Mouse (Mus musculus): ENCODE measurements around the gene Tppp3. TPM values are rescaled to one million over a fixed set of nuclear protein-coding genes. Genes with fewer than 3 reads are reported as not detected.

Tppp3 gene
- polyA plus RNA-seq, 1 experiment from 2014 or later = 39.3 TPM

DNA sequence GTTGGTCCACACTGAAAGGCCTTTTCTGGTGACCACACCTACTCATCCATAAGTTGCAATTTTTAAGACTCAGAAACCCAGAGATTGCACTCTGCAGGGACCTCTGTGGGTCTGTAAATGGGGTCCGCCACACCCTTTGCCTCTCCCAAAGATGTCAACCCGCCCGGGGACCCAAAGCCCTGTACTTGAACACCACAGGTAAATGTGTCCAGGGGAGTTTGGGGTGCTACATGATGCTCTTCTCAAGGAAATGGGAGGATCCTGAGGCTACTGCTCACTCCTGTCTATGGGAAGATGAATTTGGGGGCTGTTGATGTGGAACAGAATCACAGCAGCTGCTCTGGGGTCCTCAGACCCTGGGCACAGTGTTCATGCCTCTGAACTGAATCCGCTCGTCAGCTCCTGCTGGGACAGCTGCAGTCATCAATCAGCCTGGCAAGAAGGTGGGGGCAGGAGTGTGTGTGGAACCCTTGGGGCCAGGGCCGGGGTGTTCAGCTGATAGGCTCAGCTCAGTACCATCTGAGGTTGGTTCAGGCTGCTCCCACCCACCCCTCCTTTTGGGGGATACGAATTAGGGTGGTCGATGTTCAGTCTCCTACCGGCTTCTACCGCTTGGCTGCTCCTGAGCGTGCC lies 529 bp downstream of the Tppp3 start:
- H3K9me3 ChIP-seq = no peaks in the 10 kb centered on the region
- peaks cover 41% of the 10 kb centered on the region for H3K4me1 ChIP-seq (replicated peaks)
- no peak overlapping the region for H3K27ac ChIP-seq
- no peaks in the 10 kb centered on the region for H3K36me3 ChIP-seq
- no peaks in the 10 kb centered on the region; the same call in 1 of the 2 replicates for H3K27me3 ChIP-seq (replicated peaks)
- WGBS = 21% methylated on average over 11 of the region's 11 CpGs
- ATAC-seq = no peak; the same call in 1 of the 2 replicates
- H3K4me3 ChIP-seq (replicated peaks) = peak overlapping the region; percentile 31
- peak overlapping the region; percentile 23; the same call in 1 of the 2 replicates for H3K9ac ChIP-seq
- peak overlapping the region; percentile 62 for H3K4me2 ChIP-seq (replicated peaks)

DNA sequence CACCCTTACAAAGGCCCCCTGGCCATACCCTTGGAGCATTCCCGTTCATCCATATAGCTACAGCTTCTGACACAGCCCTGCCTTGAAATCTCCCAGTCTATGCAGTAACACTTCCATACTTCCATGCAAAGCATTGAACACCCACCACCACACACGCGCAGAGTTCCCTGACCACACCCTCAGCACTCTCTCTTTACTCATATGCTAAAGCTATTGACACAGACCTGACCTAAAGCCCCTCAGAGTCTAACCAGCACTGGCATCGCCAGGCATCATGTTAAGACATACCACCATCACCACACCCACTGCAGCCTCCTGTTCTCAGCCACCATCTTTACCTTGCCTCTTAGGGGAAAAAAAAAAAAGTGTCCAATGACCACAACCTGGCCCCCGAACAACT lies 1.1 kb downstream of the Tppp3 start:
- 74% methylated on average over 5 of the region's 5 CpGs for WGBS
- no peak overlapping the region for H3K9ac ChIP-seq

DNA sequence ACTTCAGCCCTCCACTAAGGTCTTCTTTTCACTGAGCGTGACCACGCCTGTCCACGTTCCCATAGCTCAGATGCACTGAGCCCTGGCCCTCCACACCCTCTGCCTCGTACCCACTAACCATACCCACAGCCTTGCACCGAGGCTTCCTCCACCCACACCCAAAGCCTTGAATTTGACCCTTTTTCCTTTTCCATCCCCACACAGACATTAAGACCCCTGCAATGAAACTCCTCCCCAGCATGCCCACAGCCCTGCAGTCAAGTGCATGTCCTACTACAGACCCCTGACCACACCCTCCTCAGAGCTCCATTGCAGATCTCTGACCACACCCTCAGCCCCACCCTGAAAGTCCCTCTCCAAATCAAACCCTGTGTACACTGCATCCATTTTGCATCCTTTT lies 1.5 kb downstream of the Tppp3 start:
- H3K9me3 ChIP-seq = no peaks in the 10 kb centered on the region
- H3K4me2 ChIP-seq (replicated peaks) = 0 out of 2 replicates have a peak overlapping the region, but pooled peaks have one; percentile 62
- H3K4me3 ChIP-seq (replicated peaks) = no peak overlapping the region
- peaks cover 38% of the 10 kb centered on the region for H3K4me1 ChIP-seq (replicated peaks)
- H3K27ac ChIP-seq = no peak overlapping the region
- no peak overlapping the region for H3K9ac ChIP-seq
- H3K36me3 ChIP-seq = no peaks in the 10 kb centered on the region
- no peaks in the 10 kb centered on the region; the same call in 1 of the 2 replicates for H3K27me3 ChIP-seq (replicated peaks)
- WGBS = 89% methylated on average over 5 of the region's 5 CpGs
- ATAC-seq = no peak

More for the DNA sequence above, 1.1 kb downstream of the Tppp3 start:
- Histone ChIP-seq H3K9me3 (no peaks in the 10 kb centered on the region), H3K36me3 (no peaks in the 10 kb centered on the region), H3K4me3 (replicated peaks) (peak overlapping the region; percentile 31; the same call in 1 of the 2 replicates), H3K27me3 (replicated peaks) (no peaks in the 10 kb centered on the region; the same call in 1 of the 2 replicates), H3K27ac (no peak overlapping the region), H3K4me2 (replicated peaks) (peak overlapping the region; percentile 62; the same call in 1 of the 2 replicates), H3K4me1 (replicated peaks) (peaks cover 41% of the 10 kb centered on the region)
- no peak for ATAC-seq

DNA sequence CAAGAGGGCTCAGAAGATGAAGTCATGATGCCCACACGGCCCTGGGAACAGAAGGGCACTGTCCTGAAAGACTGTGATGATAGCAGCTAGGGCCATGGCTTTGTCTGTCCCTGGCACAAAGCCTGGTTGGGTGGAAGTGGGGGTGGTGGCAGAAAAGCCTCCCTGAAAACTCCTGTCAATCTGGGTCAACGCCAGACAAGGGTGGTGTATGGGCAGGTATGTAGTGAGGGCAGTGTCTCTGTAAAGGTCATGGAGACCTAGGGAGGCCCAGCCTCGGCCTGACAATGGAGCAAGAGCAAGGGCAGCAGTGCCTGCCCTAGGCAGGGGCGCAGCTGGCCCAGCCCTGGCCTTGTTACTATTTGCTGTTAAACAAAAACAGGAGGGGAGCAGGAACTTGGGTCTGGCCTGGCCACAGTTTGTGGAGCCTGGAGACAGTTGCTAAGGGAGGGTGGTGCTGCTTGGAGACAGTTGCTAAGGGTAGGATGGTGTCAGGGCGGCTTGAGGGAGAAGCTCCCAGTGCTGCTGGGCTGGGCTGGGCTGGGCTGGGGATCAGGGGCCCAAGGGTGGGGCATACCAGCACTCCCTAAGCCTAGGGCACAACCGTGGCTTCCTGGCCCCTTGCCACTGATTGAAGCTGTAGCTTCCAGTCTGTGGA lies 2.2 kb downstream of the Tppp3 start:
- no peak for ATAC-seq
- Histone ChIP-seq H3K27me3 (replicated peaks) (no peaks in the 10 kb centered on the region; the same call in 1 of the 2 replicates), H3K9ac (no peak overlapping the region), H3K9me3 (no peaks in the 10 kb centered on the region), H3K36me3 (no peaks in the 10 kb centered on the region), H3K4me2 (replicated peaks) (no peak overlapping the region), H3K4me1 (replicated peaks) (peaks cover 32% of the 10 kb centered on the region), H3K27ac (no peak overlapping the region), H3K4me3 (replicated peaks) (no peak overlapping the region)
- WGBS = 40% methylated on average over 6 of the region's 6 CpGs

DNA sequence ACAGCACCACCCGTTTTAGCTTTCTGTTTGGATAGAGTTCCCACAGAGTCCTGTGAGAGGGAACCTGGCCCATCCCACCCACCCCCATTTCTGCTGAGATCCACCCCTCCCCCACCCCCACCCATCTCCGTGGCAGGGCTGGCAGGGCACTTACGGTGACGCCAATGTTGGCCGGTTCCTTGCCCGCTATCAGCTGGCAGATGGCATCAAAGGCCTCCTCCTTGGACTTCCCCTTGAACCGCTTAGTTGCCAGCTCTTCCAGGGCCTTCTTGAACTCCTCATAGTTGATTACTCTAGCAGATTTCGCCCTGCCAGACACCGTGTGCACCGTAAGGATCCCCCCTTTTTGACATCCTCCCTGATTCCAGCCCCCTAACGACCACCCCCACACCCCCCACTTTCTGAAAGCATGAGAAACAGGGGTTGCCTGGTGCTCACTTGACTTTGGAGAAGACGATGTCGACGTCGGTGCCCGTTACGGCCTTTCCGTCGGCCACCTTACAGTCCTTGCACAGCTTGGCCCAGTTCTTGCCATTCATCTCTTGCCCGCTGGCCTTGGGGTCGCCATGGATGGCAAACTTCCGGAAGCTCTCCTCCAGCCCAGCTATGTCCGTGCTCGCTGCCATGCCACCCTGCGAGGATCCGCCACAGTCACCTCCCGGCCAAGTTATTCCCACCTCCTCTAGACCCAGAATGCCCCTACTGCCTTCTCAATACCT lies 3.2 kb downstream of the Tppp3 start:
- Histone ChIP-seq H3K27ac (no peak overlapping the region), H3K27me3 (replicated peaks) (no peaks in the 10 kb centered on the region; the same call in 1 of the 2 replicates)

DNA sequence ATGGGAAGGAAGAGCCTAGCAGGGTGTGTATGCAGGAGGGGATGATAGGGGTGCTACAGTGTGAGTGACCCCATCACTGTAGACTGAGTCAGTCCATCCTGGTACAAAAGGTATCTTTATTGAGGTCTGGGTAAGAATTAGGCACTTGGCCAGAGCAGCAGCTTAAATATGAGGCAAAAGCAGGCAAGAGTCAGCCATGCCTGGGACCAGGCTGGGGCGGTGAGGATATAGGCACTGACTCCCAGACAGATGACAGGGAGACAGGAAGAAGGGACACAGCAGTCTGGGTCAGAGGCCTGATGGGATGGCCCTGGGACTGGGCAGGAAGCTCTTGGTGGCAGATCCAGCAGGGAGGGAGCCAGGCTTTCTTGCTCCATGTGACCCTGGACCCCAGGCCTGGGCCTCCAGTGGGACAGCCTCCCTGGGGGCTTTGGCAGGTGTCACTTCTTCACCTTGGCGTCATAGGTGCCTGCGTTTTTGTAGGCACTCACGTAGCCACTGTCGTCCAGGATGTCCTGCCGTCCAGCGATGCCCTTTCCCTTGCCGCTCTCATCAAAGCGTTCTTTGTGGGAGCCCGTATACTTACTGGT lies 3.8 kb downstream of the Tppp3 start:
- Histone ChIP-seq H3K9ac (no peak overlapping the region), H3K4me3 (replicated peaks) (no peak overlapping the region), H3K27ac (no peak overlapping the region), H3K36me3 (no peaks in the 10 kb centered on the region), H3K4me1 (replicated peaks) (peaks cover 27% of the 10 kb centered on the region), H3K9me3 (no peaks in the 10 kb centered on the region), H3K27me3 (replicated peaks) (no peaks in the 10 kb centered on the region), H3K4me2 (replicated peaks) (no peak overlapping the region)
- 90% methylated on average over 10 of the region's 10 CpGs for WGBS
- ATAC-seq = no peak

More for the DNA sequence above, 3.2 kb downstream of the Tppp3 start:
- Histone ChIP-seq H3K4me1 (replicated peaks) (peaks cover 28% of the 10 kb centered on the region), H3K9me3 (no peaks in the 10 kb centered on the region), H3K4me3 (replicated peaks) (no peak overlapping the region), H3K36me3 (no peaks in the 10 kb centered on the region), H3K9ac (no peak overlapping the region), H3K4me2 (replicated peaks) (no peak overlapping the region)
- 91% methylated on average over 27 of the region's 27 CpGs for WGBS
- no peak for ATAC-seq

DNA sequence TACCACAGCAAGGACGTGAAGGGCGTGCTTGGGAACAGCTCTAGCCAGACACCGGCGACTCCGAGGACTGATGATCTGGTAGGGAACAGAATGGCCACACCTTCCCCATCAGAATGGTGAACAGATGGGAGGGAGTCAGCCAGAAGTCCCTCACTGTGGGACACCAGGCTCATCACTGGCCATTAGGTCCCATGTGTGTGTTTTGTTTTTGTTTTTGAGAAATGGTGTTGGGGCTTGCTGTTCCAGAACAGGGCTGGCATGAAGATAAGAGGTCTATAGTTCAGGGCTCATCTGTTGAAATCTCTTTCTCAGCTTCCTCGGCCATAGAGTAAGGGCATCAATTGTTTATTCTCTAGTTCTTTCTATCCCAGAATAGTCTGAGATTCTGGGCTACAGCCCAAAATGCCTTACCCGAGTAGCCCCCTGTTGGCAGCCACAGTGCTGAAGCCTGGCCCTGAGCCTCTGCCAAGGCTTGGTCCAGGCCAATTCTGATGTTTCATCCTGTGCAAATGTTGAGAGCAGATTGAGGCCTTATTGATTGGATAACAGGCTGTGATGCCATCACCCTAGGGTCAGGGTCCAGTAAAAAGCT lies 4.5 kb downstream of the Tppp3 start:
- no peaks in the 10 kb centered on the region for H3K27me3 ChIP-seq (replicated peaks)
- 77% methylated on average over 7 of the region's 7 CpGs for WGBS

DNA sequence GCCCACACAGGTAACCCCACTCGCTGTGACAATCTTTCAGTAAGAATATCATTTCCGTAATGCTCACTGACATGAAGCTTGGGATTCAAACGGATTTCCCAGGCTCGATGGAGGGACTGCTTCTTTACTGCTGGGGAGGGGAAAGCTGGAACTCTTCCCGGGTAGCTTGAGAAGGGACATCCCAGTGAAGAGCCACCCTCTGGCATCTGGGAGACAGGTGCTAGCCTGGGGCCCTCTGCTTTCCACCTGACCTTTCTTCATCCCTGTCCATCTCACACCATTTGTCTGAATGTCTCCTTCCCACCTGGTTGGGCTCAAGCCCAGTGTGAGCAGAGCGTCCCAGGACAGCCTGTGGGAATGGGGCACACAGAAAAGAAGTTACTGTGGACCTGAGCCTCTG lies 5.1 kb downstream of the Tppp3 start:
- Histone ChIP-seq H3K27me3 (replicated peaks) (no peaks in the 10 kb centered on the region), H3K9ac (no peak overlapping the region), H3K4me2 (replicated peaks) (no peak overlapping the region), H3K9me3 (no peaks in the 10 kb centered on the region), H3K4me1 (replicated peaks) (peaks cover 19% of the 10 kb centered on the region), H3K4me3 (replicated peaks) (no peak overlapping the region), H3K27ac (no peak overlapping the region), H3K36me3 (no peaks in the 10 kb centered on the region)
- no peak for ATAC-seq
- 78% methylated on average over 6 of the region's 6 CpGs for WGBS

More for the DNA sequence above, 4.5 kb downstream of the Tppp3 start:
- H3K4me3 ChIP-seq (replicated peaks) = no peak overlapping the region
- H3K9ac ChIP-seq = no peak overlapping the region
- no peak overlapping the region for H3K4me2 ChIP-seq (replicated peaks)
- H3K36me3 ChIP-seq = no peaks in the 10 kb centered on the region
- peaks cover 23% of the 10 kb centered on the region for H3K4me1 ChIP-seq (replicated peaks)
- no peaks in the 10 kb centered on the region for H3K9me3 ChIP-seq
- H3K27ac ChIP-seq = no peak overlapping the region
- ATAC-seq = no peak

DNA sequence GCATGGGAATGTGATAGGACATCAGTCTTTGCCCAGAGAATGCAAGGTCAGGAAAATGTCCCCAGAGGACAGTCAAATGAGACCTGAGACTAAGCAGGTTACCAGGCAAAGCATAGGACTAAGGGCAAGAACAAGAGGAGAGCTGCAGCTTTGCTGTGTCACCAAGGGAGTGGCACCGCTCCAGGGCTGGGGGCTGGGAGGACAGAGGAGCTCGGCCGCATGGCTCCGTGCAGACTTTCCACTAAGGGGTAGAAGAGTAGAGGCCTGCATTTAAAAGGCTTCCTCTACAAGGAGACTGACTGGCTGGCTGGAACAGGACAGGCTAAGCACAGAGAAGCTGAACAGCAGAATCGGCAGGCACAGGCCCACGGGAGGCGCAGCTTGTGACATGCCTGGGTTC lies 6.7 kb downstream of the Tppp3 start:
- 76% methylated on average over 7 of the region's 7 CpGs for WGBS

DNA sequence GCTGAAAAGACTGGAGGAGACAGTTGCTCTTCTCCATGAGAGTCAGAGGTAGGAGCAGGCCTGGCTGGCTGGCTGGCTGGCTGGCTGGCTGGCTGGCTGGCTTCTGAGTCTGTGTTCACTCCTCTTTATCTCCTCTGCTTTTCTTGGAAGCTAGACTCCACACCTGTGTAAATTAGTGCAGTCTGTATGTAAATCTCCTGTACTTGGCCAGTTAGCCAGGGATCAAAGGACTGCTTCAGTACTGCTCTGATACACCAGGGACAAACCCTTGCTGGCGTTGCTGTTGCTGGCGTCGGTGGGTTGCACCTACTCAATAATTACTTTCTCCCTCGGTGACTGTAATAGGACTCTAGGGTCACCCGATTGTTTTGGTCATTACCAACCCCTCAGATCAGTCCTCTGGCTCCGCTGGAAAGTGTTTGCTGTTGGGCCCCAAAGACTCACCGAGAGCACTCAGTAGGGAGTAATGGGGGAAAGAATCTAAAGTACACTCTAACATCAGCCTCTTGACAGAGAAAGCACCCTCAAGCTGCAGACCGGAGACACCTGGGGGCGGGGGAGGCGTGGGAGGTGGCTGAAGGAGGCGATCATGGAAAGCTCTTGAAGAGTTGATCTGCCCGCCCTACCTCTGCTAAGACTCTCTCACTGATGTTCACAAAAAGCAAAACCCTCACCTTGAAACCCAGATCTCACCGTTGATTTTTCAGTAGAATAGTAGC lies 10.1 kb downstream of the Tppp3 start:
- no peaks in the 10 kb centered on the region for H3K9me3 ChIP-seq
- ATAC-seq = no peak
- no peaks in the 10 kb centered on the region for H3K27me3 ChIP-seq (replicated peaks)
- WGBS = 56% methylated on average over 13 of the region's 13 CpGs
- no peaks in the 10 kb centered on the region for H3K4me1 ChIP-seq (replicated peaks)
- H3K4me3 ChIP-seq (replicated peaks) = no peak overlapping the region
- H3K27ac ChIP-seq = no peak overlapping the region
- H3K9ac ChIP-seq = no peak overlapping the region
- no peak overlapping the region for H3K4me2 ChIP-seq (replicated peaks)
- H3K36me3 ChIP-seq = no peaks in the 10 kb centered on the region

More for the DNA sequence above, 6.7 kb downstream of the Tppp3 start:
- no peaks in the 10 kb centered on the region for H3K27me3 ChIP-seq (replicated peaks)
- no peaks in the 10 kb centered on the region for H3K36me3 ChIP-seq
- H3K4me2 ChIP-seq (replicated peaks) = no peak overlapping the region
- no peak overlapping the region for H3K27ac ChIP-seq
- ATAC-seq = no peak
- no peaks in the 10 kb centered on the region for H3K9me3 ChIP-seq
- no peak overlapping the region for H3K9ac ChIP-seq
- H3K4me3 ChIP-seq (replicated peaks) = no peak overlapping the region
- H3K4me1 ChIP-seq (replicated peaks) = peaks cover 5% of the 10 kb centered on the region; the same call in 1 of the 2 replicates

DNA sequence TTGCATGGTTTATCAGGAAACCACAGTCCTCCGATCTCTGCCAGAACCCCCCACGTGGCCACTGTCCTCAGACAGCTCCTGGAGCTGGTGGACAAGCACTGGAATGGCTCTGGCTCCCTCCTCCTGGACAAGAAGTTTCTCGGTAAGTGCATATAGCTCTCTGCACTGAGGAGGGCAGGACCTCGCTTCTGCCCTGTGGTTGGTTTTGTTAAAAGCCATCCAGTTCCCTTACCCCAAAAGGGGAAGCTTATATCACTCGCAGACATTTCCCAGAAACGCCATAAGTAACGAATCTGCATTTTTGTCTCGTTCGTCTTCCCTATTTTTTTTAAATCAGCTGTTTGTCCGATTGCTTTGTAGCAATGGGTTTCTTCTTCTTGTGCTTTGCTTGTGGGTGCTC lies 16.1 kb downstream of the Tppp3 start:
- no peaks in the 10 kb centered on the region for H3K27me3 ChIP-seq (replicated peaks)
- no peak overlapping the region for H3K9ac ChIP-seq
- no peaks in the 10 kb centered on the region for H3K9me3 ChIP-seq
- ATAC-seq = no peak
- H3K4me2 ChIP-seq (replicated peaks) = no peak overlapping the region
- H3K4me3 ChIP-seq (replicated peaks) = no peak overlapping the region
- WGBS = 40% methylated on average over 10 of the region's 10 CpGs
- H3K36me3 ChIP-seq = no peaks in the 10 kb centered on the region
- no peak overlapping the region for H3K27ac ChIP-seq
- H3K4me1 ChIP-seq (replicated peaks) = no peaks in the 10 kb centered on the region
